Mouse (Mus musculus): ENCODE data around the gene Vps72. TPM values are rescaled to one million over a fixed set of nuclear protein-coding genes. Genes with fewer than 3 reads are reported as not detected.
A peak's percentile ranks its signal among the peaks of the same experiment; 100 is the strongest.

Vps72 gene
- polyA plus RNA-seq, 1 experiment from 2014 or later, result 227 TPM

DNA sequence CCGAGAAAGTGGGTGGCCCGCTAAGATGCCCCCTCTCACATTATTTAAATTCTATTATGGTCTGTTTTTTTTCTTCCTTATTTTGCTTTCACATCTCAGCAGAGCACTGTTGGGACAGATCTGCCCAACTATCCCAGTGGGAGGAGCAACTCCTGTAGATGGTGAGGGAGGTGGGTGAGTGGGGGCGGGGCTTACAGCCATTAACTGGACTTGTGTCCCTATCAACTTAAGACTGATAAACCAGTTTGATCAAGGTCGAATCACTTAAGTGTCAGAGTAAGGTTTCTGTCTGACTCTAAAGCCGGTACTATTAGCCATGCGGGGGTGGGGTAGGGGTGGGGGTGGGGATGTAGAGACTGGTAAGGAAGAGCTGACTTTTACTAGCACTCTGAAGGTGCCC is 24.2 kb downstream of the Vps72 start:
- no peaks in the 10 kb centered on the region for H3K9me3 ChIP-seq
- peak overlapping the region; percentile 58 for H3K4me2 ChIP-seq (replicated peaks)
- no peaks in the 10 kb centered on the region for H3K27me3 ChIP-seq (replicated peaks)
- H3K9ac ChIP-seq, result 0 out of 2 replicates have a peak overlapping the region, but pooled peaks have one; percentile 35
- peaks cover 9% of the 10 kb centered on the region for H3K36me3 ChIP-seq
- WGBS, result 30% methylated on average over 6 of the region's 6 CpGs
- no peak overlapping the region for H3K27ac ChIP-seq
- ATAC-seq (ENCODE audit: low FRiP score, low read depth), result no peak
- H3K4me3 ChIP-seq, result peak overlapping the region; percentile 23
- peaks cover 17% of the 10 kb centered on the region for H3K4me1 ChIP-seq

DNA sequence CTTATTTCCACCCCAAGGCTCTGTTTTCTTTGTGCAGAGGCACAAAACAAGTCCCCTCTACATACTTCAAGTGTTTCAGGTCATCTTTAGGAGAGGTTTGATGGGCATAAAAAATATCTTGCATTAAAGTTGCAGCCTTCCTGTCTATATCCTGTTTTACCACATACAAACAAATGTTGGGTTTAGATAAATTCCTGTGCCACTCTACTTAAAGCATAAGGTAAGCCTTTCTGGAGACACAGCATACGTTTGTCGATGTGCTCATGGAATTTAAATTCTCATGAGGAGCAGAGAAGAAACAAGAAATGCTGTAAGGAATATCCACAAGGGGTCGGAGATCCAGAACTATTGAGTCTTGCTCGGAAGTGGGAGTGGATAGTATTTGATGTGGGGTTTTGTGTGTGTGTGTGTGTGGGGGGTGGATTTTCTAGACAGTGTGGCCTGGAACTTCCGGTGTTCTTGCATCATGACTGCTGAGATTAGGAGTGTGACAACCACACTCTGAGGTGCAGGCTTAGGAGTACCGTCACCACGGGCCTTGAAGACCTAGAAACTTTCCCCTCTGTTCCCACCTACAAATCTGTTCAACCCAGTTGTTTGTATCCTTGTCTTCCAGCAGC is 24.7 kb downstream of the Vps72 start:
- Histone ChIP-seq H3K36me3 (peaks cover 13% of the 10 kb centered on the region), H3K9ac (no peak overlapping the region), H3K9me3 (no peaks in the 10 kb centered on the region), H3K4me2 (replicated peaks) (peak overlapping the region; percentile 58), H3K4me1 (peaks cover 12% of the 10 kb centered on the region), H3K27ac (no peak overlapping the region), H3K27me3 (replicated peaks) (no peaks in the 10 kb centered on the region), H3K4me3 (no peak overlapping the region; the same call in 1 of the 2 replicates)
- 91% methylated on average over 7 of the region's 7 CpGs for WGBS
- ATAC-seq (ENCODE audit: low FRiP score, low read depth), result no peak

DNA sequence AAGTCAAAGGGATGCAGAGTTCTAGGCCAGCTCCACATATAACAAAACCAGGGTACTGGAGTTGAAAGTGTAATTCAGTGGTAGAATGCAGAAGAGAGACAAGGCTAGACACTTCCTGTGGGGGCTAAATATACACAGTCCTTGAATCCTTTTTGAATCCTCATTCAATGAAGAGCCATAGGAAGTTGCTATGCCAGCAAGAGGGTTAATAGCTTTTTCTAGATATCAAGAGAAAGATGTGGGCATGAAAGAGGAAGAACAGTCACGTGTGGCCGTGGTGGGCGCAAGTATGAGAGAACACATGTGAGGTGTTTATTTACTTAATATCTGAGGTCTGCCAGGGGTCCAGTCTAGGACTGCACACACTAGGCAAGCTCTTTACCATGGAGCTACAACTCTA is 25.5 kb downstream of the Vps72 start:
- Histone ChIP-seq H3K9ac (no peak overlapping the region), H3K4me3 (no peak overlapping the region), H3K9me3 (no peaks in the 10 kb centered on the region), H3K27ac (no peak overlapping the region), H3K36me3 (peaks cover 12% of the 10 kb centered on the region), H3K27me3 (replicated peaks) (no peaks in the 10 kb centered on the region), H3K4me1 (peaks cover 12% of the 10 kb centered on the region), H3K4me2 (replicated peaks) (no peak overlapping the region)
- 91% methylated on average over 3 of the region's 3 CpGs for WGBS
- no peak for ATAC-seq (ENCODE audit: low FRiP score, low read depth)

DNA sequence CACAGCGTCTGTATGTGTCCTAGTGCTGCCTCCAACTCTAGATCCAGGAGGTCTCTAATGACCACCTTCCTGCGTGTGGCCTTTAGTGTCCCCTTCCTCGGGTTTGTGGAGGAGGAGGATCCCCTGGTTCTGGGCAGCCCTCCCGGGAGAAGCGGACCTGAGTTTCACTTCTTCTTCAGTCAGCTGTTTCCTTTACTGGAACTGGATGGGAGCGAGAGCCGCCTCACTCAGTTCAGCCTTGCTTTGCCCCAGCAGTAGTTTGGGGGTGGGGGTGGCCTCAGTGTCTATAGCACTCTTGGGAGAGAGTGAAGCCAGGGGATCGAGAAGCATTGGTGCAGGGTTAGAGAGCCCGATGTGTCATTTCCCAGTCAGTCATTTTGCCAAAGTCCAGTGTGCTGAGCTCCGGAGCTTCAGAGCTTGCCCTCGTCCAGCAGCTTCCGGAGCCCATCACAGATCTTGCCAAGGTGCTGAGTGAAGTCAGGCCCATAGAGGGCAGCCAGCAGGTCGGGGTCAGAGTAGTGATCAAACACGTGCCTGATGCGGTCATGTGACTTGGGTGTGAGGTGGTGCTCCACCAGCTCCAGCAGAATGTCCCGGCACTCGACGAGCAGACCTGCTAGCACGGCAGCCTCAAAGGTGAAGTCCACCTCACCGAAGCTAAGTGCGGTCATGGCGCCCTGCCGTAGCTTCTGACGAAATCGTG is 28.9 kb downstream of the Vps72 start:
- no peak overlapping the region for H3K4me2 ChIP-seq (replicated peaks)
- no peaks in the 10 kb centered on the region for H3K27me3 ChIP-seq (replicated peaks)
- no peak for ATAC-seq (ENCODE audit: low FRiP score, low read depth)
- WGBS, result 74% methylated on average over 25 of the region's 25 CpGs
- peaks cover 8% of the 10 kb centered on the region; the same call in 1 of the 2 replicates for H3K4me1 ChIP-seq
- peaks cover 12% of the 10 kb centered on the region for H3K36me3 ChIP-seq
- no peak overlapping the region for H3K27ac ChIP-seq
- H3K9ac ChIP-seq, result no peak overlapping the region
- H3K9me3 ChIP-seq, result no peaks in the 10 kb centered on the region
- no peak overlapping the region for H3K4me3 ChIP-seq

DNA sequence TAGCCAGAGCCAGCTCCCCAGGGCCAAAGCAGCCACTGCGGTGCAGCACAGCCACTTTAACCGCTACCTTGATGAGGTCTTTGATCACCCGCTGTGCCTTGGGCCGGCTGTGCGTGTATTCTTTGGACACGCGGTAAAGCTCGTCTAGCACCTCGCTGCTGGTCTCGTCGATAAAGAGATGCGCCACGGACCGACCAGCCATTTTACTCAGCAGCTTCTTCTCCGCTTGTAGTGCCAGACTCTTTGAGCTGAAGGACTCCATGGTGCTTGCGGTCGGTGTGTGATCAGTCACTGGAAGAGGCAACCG is 29.4 kb downstream of the Vps72 start:
- Histone ChIP-seq H3K4me2 (replicated peaks) (no peak overlapping the region), H3K36me3 (peaks cover 12% of the 10 kb centered on the region), H3K27me3 (replicated peaks) (no peaks in the 10 kb centered on the region), H3K9me3 (no peaks in the 10 kb centered on the region), H3K4me3 (no peak overlapping the region), H3K9ac (no peak overlapping the region), H3K4me1 (peaks cover 3% of the 10 kb centered on the region; the same call in 1 of the 2 replicates), H3K27ac (no peak overlapping the region)
- no peak for ATAC-seq (ENCODE audit: low FRiP score, low read depth)
- 64% methylated on average over 18 of the region's 18 CpGs for WGBS

DNA sequence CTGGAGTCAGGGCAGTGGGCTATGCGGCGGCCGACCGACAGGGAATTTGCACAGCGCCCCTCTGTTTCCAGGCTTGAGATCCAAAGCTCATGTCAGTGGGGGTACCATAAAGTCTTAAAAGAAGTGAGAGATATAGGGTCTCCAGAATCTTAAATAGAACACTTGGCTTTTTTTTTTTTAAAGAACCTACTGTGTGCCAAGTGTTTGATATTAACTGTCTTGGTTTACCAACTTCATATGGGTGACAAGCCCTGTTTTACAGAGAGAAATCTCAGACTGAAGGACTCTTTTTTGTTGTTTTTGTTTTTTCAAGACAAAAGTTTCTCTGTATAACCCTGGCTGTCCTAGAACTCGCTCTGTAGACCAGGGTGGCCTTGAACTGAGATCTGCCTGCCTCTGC is 30.0 kb downstream of the Vps72 start:
- Histone ChIP-seq H3K4me1 (no peaks in the 10 kb centered on the region), H3K4me2 (replicated peaks) (no peak overlapping the region), H3K36me3 (peaks cover 12% of the 10 kb centered on the region), H3K27me3 (replicated peaks) (no peaks in the 10 kb centered on the region), H3K9ac (no peak overlapping the region), H3K9me3 (no peaks in the 10 kb centered on the region), H3K4me3 (no peak overlapping the region), H3K27ac (no peak overlapping the region)
- 86% methylated on average over 6 of the region's 6 CpGs for WGBS
- no peak for ATAC-seq (ENCODE audit: low FRiP score, low read depth)

DNA sequence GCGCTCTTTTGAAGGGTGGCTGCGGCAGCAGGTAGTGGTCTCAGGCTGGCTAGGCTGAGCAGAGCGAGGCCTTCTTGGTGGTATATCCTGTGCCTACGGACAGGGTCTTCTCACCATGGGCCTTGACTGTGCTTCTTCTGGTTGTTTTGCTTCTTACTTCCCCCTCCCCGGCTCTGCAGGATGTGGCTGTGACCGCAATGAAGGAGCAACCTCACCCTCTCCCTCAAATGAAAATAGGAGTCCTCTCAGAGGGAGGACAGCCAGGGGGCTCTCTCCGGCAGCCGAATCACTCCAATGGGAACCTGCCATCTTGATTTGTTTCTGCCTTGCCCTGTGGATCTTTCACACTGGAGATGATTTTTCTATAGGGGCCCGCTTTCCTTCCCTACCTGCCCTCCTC is 30.7 kb downstream of the Vps72 start:
- Histone ChIP-seq H3K9ac (no peak overlapping the region), H3K4me1 (no peaks in the 10 kb centered on the region), H3K36me3 (peaks cover 12% of the 10 kb centered on the region), H3K27ac (no peak overlapping the region), H3K9me3 (no peaks in the 10 kb centered on the region), H3K4me2 (replicated peaks) (no peak overlapping the region), H3K4me3 (no peak overlapping the region), H3K27me3 (replicated peaks) (no peaks in the 10 kb centered on the region)
- ATAC-seq (ENCODE audit: low FRiP score, low read depth), result no peak
- WGBS, result 91% methylated on average over 9 of the region's 9 CpGs

DNA sequence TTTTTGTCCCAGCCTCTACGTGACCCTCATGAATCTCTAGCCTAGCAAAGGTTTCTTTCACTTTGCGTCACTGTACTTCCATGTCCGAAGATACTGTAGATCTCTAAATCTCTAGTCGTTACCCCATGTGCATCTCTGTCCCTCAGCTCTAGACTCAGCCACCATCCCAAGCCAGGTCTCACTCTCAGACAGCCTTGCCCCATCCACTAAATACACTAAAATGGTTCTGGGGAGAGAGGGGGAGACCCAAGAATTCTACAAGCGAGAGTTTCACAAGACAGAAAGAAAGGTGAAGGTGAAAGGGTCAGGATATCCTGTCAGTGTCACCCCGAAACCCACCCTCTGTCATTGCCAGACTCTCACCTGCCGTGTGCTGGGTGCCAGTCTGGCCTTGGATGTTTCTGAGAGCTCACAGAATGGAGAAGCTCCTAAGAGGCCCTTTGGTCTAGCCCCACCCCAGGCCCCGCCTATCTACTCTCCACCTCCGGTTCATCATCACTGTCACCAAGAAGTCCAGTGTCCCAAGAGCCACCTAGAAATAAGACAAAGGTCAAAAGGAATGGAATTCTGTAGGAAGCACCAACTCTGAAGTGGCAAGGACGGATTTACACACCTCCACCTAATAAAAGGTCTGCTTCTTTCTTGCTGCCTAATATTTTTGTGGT is 31.3 kb downstream of the Vps72 start, which contains the start of gene Tnfaip8l2:
Gene Tnfaip8l2 (minus strand): TSS at position 409 of the 665 bp plus-strand sequence.
- 0 out of 2 replicates have a peak, but pooled peaks have one; percentile 21 for ATAC-seq (ENCODE audit: low FRiP score, low read depth)
- no peaks in the 10 kb centered on the region for H3K4me1 ChIP-seq
- H3K27ac ChIP-seq, result no peak within 1 kb of the TSS
- H3K36me3 ChIP-seq, result peaks cover 12% of the 10 kb centered on the region
- H3K27me3 ChIP-seq (replicated peaks), result no peaks in the 10 kb centered on the region
- H3K4me3 ChIP-seq, result no peak within 1 kb of the TSS
- H3K9ac ChIP-seq, result no peak within 1 kb of the TSS
- 84% methylated on average over 10 of the region's 10 CpGs for WGBS
- H3K4me2 ChIP-seq (replicated peaks), result no peak within 1 kb of the TSS
- no peaks in the 10 kb centered on the region for H3K9me3 ChIP-seq

DNA sequence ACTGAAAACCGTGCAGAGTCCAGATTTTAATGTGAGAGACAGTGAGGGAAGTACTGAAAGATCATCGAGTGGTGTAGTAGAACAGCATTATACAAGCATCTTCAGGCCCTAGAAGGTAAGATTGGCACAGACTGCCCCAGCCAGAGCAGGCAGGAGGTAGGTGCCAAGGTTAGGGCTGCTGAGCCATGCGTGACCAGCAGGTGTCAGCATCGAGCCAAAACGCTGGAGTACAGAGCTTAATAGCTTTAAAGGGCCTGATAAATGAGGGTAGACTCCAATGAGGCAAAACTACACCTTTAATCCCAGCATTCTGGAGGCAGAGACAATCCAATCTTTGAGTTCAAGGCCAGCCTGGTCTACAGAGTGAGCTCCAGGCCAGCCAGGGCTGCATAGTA is 31.8 kb downstream of the Vps72 start:
- no peaks in the 10 kb centered on the region for H3K9me3 ChIP-seq
- no peak overlapping the region for H3K4me2 ChIP-seq (replicated peaks)
- H3K9ac ChIP-seq, result no peak overlapping the region
- peaks cover 12% of the 10 kb centered on the region for H3K36me3 ChIP-seq
- ATAC-seq (ENCODE audit: low FRiP score, low read depth), result peak; percentile 81; the same call in 1 of the 2 replicates
- no peaks in the 10 kb centered on the region for H3K4me1 ChIP-seq
- H3K27me3 ChIP-seq (replicated peaks), result no peaks in the 10 kb centered on the region
- WGBS, result 10% methylated on average over 5 of the region's 5 CpGs
- H3K27ac ChIP-seq, result no peak overlapping the region
- H3K4me3 ChIP-seq, result no peak overlapping the region

DNA sequence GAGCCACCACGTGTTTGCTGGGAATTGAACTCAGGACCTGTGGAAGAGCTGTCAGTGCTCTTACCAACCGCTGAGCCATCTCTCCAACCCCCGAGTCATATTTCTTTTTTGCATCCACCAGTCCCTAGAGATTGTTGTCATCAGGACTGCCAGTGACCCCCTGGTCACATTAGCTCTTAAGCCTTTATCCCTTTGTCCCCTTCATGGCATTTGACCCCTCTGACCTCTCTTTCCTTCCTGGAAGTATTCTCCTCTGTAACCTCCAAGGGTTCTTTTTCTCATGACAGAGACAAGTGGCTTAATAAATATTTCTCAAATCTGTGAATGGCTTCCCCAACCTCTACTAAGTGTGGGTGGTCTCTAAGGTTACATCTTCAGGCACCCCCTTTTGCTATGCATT is 37.1 kb downstream of the Vps72 start:
- H3K36me3 ChIP-seq, result no peaks in the 10 kb centered on the region
- 34% methylated on average over 3 of the region's 3 CpGs for WGBS
- H3K4me2 ChIP-seq (replicated peaks), result no peak overlapping the region
- H3K27me3 ChIP-seq (replicated peaks), result no peaks in the 10 kb centered on the region
- H3K4me3 ChIP-seq, result no peak overlapping the region
- H3K4me1 ChIP-seq, result no peaks in the 10 kb centered on the region
- no peak overlapping the region for H3K27ac ChIP-seq
- no peak for ATAC-seq (ENCODE audit: low FRiP score, low read depth)
- H3K9ac ChIP-seq, result no peak overlapping the region
- H3K9me3 ChIP-seq, result no peaks in the 10 kb centered on the region

DNA sequence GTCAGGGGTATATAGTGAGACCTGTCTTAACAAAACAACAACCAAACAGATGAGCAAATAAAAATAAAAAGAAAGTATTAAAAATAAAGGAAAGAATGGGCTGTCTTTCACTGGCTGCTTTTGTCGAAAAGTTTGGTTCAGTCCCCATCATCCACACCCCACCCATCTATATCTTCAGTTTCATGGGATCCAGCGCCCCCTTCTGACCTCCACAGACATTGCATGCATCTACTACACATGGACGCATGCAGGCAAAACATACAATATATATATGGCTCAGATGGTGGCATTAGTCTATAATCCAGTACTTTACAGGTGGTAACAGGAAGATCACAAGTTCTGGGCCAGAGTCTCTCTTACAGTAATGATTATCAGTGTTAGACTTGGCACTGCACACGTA is 43.1 kb downstream of the Vps72 start:
- WGBS, result 51% methylated on average over 4 of the region's 4 CpGs

DNA sequence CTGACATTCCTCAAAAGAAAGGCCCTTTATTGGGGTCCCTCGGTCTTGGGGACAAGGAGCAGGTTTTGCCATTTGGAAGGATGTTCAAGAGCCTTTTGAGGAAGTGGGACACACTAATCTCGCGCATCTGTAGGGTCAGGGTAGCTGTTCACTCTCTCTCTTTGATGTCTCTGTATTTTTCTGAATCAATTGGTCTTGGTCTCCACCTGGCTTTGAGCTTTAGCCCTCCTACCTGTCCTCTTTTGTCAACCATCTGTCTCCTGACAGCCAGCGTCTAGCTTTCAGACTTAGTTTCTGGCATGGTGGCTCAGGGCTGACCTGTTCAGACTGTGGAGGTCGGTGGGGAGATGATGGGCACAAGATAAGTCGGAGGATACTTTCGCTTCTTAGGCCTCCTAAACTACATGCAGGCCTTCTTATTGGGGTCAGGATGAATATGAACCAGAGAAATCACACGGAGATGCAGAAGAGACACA is 48.7 kb downstream of the Vps72 start:
- Histone ChIP-seq H3K27ac (no peak overlapping the region), H3K36me3 (peaks cover 8% of the 10 kb centered on the region), H3K4me1 (peaks cover 37% of the 10 kb centered on the region), H3K27me3 (replicated peaks) (no peaks in the 10 kb centered on the region), H3K9me3 (no peaks in the 10 kb centered on the region), H3K4me3 (peak overlapping the region; percentile 86), H3K4me2 (replicated peaks) (peak overlapping the region; percentile 77), H3K9ac (peak overlapping the region; percentile 88; the same call in 1 of the 2 replicates)
- no peak for ATAC-seq (ENCODE audit: low FRiP score, low read depth)
- 10% methylated on average over 8 of the region's 8 CpGs for WGBS

More for the DNA sequence above, 43.1 kb downstream of the Vps72 start:
- no peak for ATAC-seq (ENCODE audit: low FRiP score, low read depth)
- Histone ChIP-seq H3K4me3 (no peak overlapping the region), H3K9me3 (no peaks in the 10 kb centered on the region), H3K27ac (no peak overlapping the region), H3K9ac (no peak overlapping the region), H3K27me3 (replicated peaks) (no peaks in the 10 kb centered on the region), H3K36me3 (no peaks in the 10 kb centered on the region), H3K4me2 (replicated peaks) (no peak overlapping the region), H3K4me1 (no peaks in the 10 kb centered on the region)
